Mouse (Mus musculus) heart, adult 9 months (tissue): ENCODE results near the gene Hsd17b3.
"Not testable (repeated sequence)": the region's sequence is repeated elsewhere in the genome, so short reads cannot be mapped to it uniquely, and the experiment has no call there.

Experiments used
- DNase-seq, 2 experiments: peaks; one replicate each; pipeline ENCODE4 v3.0.0; 2022; ENCODE audit warnings: low spot score in 2 of 2

Hsd17b3 gene

GRCm38 (mm10) chr13:64083331-64083730 is 5.7 kb downstream of the Hsd17b3 start:
- no peak for DNase-seq

- DNase-seq: no peak
Observed at GRCm38 (mm10) chr13:64081012-64081919, 7.8 kb downstream of the Hsd17b3 start.

- DNase-seq: no peak
Observed at GRCm38 (mm10) chr13:64077591-64077990, 11.4 kb downstream of the Hsd17b3 start.

GRCm38 (mm10) chr13:64076074-64076473 is 13.0 kb downstream of the Hsd17b3 start:
- DNase-seq: no peak

GRCm38 (mm10) chr13:64066653-64067052 is 22.4 kb downstream of the Hsd17b3 start:
- DNase-seq: no peak

- no peak for DNase-seq
Observed at GRCm38 (mm10) chr13:64064276-64064675, 24.8 kb downstream of the Hsd17b3 start.

- DNase-seq: no peak
Observed at GRCm38 (mm10) chr13:64060935-64061506, 28.0 kb downstream of the Hsd17b3 start.

GRCm38 (mm10) chr13:64053959-64054358 is 35.1 kb downstream of the Hsd17b3 start:
- no peak for DNase-seq

GRCm38 (mm10) chr13:64052281-64052680 is 36.7 kb downstream of the Hsd17b3 start:
- not testable (repeated sequence) for DNase-seq

GRCm38 (mm10) chr13:64050895-64051294 is 38.1 kb downstream of the Hsd17b3 start:
- DNase-seq: no peak

- DNase-seq: no peak
Observed at GRCm38 (mm10) chr13:64049535-64049934, 39.5 kb downstream of the Hsd17b3 start.

GRCm38 (mm10) chr13:64048467-64048866 is 40.6 kb downstream of the Hsd17b3 start:
- no peak for DNase-seq

GRCm38 (mm10) chr13:64039976-64040375 is 49.1 kb downstream of the Hsd17b3 start:
- no peak for DNase-seq

GRCm38 (mm10) chr13:64038114-64038513 is 50.9 kb downstream of the Hsd17b3 start:
- DNase-seq: no peak

- peak; percentile 21 to 55 for DNase-seq
Observed at GRCm38 (mm10) chr13:64036079-64037011, 52.7 kb downstream of the Hsd17b3 start.

- no peak for DNase-seq
Observed at GRCm38 (mm10) chr13:64035036-64035435, 54.0 kb downstream of the Hsd17b3 start.

GRCm38 (mm10) chr13:64033921-64034320 is 55.1 kb downstream of the Hsd17b3 start:
- no peak for DNase-seq

- DNase-seq: no peak
Observed at GRCm38 (mm10) chr13:64033181-64033580, 55.8 kb downstream of the Hsd17b3 start.

GRCm38 (mm10) chr13:64031254-64031653 is 57.8 kb downstream of the Hsd17b3 start:
- DNase-seq: no peak

GRCm38 (mm10) chr13:64030792-64031191 is 58.2 kb downstream of the Hsd17b3 start:
- DNase-seq: no peak

- no peak for DNase-seq
Observed at GRCm38 (mm10) chr13:64024803-64025202, 64.2 kb downstream of the Hsd17b3 start.
